Mouse (Mus musculus): ENCODE measurements at regions not wholly inside any gene's neighbourhood (a gene's known extent, or its start where the extent isn't known, plus 50 kb on each side); places are given as distances from the start of the nearest gene placed in this dataset.

GRCm38 (mm10) chr3:60768996-60769395, 233.6 kb upstream of the P2ry1 start:
- H3K9me3 ChIP-seq (ENCODE audit: control insufficient read depth) = no peaks in the 10 kb centered on the region
- H3K36me3 ChIP-seq (ENCODE audit: control insufficient read depth, insufficient read depth) = no peaks in the 10 kb centered on the region
- H3K4me2 ChIP-seq (replicated peaks; ENCODE audit: low read depth) = no peak overlapping the region
- TF ChIP-seq CTCF (IDR thresholded peaks at IDR 0.05; ENCODE audit: low read depth) = no peak
- H3K9ac ChIP-seq (ENCODE audit: low read depth, low read length) = no peak overlapping the region
- ATAC-seq = no peak
- no peak overlapping the region for H3K4me3 ChIP-seq (ENCODE audit: low read depth, low read length)
- H3K27ac ChIP-seq (ENCODE audit: low read depth, low read length) = no peak overlapping the region
- no peaks in the 10 kb centered on the region for H3K4me1 ChIP-seq (replicated peaks; ENCODE audit: control insufficient read depth, insufficient read depth, low read length)
- no peaks in the 10 kb centered on the region for H3K27me3 ChIP-seq (replicated peaks; ENCODE audit: control insufficient read depth, insufficient read depth, low read length)

GRCm38 (mm10) chr3:60771866-60772265, 230.7 kb upstream of the P2ry1 start:
- Histone ChIP-seq H3K4me2 (replicated peaks; ENCODE audit: low read depth) (no peak overlapping the region), H3K27me3 (replicated peaks; ENCODE audit: control insufficient read depth, insufficient read depth, low read length) (no peaks in the 10 kb centered on the region), H3K4me1 (replicated peaks; ENCODE audit: control insufficient read depth, insufficient read depth, low read length) (no peaks in the 10 kb centered on the region), H3K4me3 (ENCODE audit: low read depth, low read length) (no peak overlapping the region), H3K36me3 (ENCODE audit: control insufficient read depth, insufficient read depth) (no peaks in the 10 kb centered on the region), H3K27ac (ENCODE audit: low read depth, low read length) (no peak overlapping the region), H3K9ac (ENCODE audit: low read depth, low read length) (no peak overlapping the region), H3K9me3 (ENCODE audit: control insufficient read depth) (no peaks in the 10 kb centered on the region)
- 74% methylated on average over 4 of the region's 4 CpGs for WGBS
- ATAC-seq = no peak
- TF ChIP-seq CTCF (IDR thresholded peaks at IDR 0.05; ENCODE audit: low read depth) = no peak

GRCm38 (mm10) chr3:60773383-60773782, 229.2 kb upstream of the P2ry1 start:
- Histone ChIP-seq H3K9me3 (ENCODE audit: control insufficient read depth) (no peaks in the 10 kb centered on the region), H3K4me1 (replicated peaks; ENCODE audit: control insufficient read depth, insufficient read depth, low read length) (no peaks in the 10 kb centered on the region), H3K36me3 (ENCODE audit: control insufficient read depth, insufficient read depth) (no peaks in the 10 kb centered on the region), H3K27ac (ENCODE audit: low read depth, low read length) (no peak overlapping the region), H3K4me2 (replicated peaks; ENCODE audit: low read depth) (no peak overlapping the region), H3K27me3 (replicated peaks; ENCODE audit: control insufficient read depth, insufficient read depth, low read length) (no peaks in the 10 kb centered on the region), H3K4me3 (ENCODE audit: low read depth, low read length) (no peak overlapping the region), H3K9ac (ENCODE audit: low read depth, low read length) (no peak overlapping the region)
- TF ChIP-seq CTCF (IDR thresholded peaks at IDR 0.05; ENCODE audit: low read depth) = no peak
- WGBS = 50% methylated on average over 3 of the region's 3 CpGs
- no peak for ATAC-seq

- Histone ChIP-seq H3K9ac (ENCODE audit: low read depth, low read length) (no peak overlapping the region), H3K27ac (ENCODE audit: low read depth, low read length) (no peak overlapping the region), H3K9me3 (ENCODE audit: control insufficient read depth) (no peaks in the 10 kb centered on the region), H3K36me3 (ENCODE audit: control insufficient read depth, insufficient read depth) (no peaks in the 10 kb centered on the region), H3K4me3 (ENCODE audit: low read depth, low read length) (no peak overlapping the region), H3K4me1 (replicated peaks; ENCODE audit: control insufficient read depth, insufficient read depth, low read length) (no peaks in the 10 kb centered on the region), H3K4me2 (replicated peaks; ENCODE audit: low read depth) (no peak overlapping the region), H3K27me3 (replicated peaks; ENCODE audit: control insufficient read depth, insufficient read depth, low read length) (no peaks in the 10 kb centered on the region)
- TF ChIP-seq CTCF (IDR thresholded peaks at IDR 0.05; ENCODE audit: low read depth) = 0 out of 2 replicates have a peak, but pooled peaks have one; percentile 9
- ATAC-seq = peak; percentile 33; the same call in 1 of the 2 replicates
- WGBS = 53% methylated on average over 9 of the region's 9 CpGs
Measured at GRCm38 (mm10) chr3:60785137-60785875, 217.3 kb upstream of the P2ry1 start.

GRCm38 (mm10) chr3:60787989-60788388, 214.6 kb upstream of the P2ry1 start:
- H3K9me3 ChIP-seq (ENCODE audit: control insufficient read depth) = no peaks in the 10 kb centered on the region
- no peak overlapping the region for H3K9ac ChIP-seq (ENCODE audit: low read depth, low read length)
- no peak for ATAC-seq
- no peak overlapping the region for H3K4me3 ChIP-seq (ENCODE audit: low read depth, low read length)
- H3K4me1 ChIP-seq (replicated peaks; ENCODE audit: control insufficient read depth, insufficient read depth, low read length) = no peaks in the 10 kb centered on the region
- H3K27ac ChIP-seq (ENCODE audit: low read depth, low read length) = no peak overlapping the region
- H3K27me3 ChIP-seq (replicated peaks; ENCODE audit: control insufficient read depth, insufficient read depth, low read length) = no peaks in the 10 kb centered on the region
- no peaks in the 10 kb centered on the region for H3K36me3 ChIP-seq (ENCODE audit: control insufficient read depth, insufficient read depth)
- no peak overlapping the region for H3K4me2 ChIP-seq (replicated peaks; ENCODE audit: low read depth)
- 81% methylated on average over 8 of the region's 8 CpGs for WGBS
- no peak for TF ChIP-seq CTCF (IDR thresholded peaks at IDR 0.05; ENCODE audit: low read depth)

GRCm38 (mm10) chr3:60789441-60789840, 213.2 kb upstream of the P2ry1 start:
- Histone ChIP-seq H3K4me3 (ENCODE audit: low read depth, low read length) (no peak overlapping the region), H3K4me2 (replicated peaks; ENCODE audit: low read depth) (no peak overlapping the region), H3K27me3 (replicated peaks; ENCODE audit: control insufficient read depth, insufficient read depth, low read length) (no peaks in the 10 kb centered on the region), H3K27ac (ENCODE audit: low read depth, low read length) (no peak overlapping the region), H3K9ac (ENCODE audit: low read depth, low read length) (no peak overlapping the region), H3K36me3 (ENCODE audit: control insufficient read depth, insufficient read depth) (no peaks in the 10 kb centered on the region), H3K9me3 (ENCODE audit: control insufficient read depth) (no peaks in the 10 kb centered on the region), H3K4me1 (replicated peaks; ENCODE audit: control insufficient read depth, insufficient read depth, low read length) (no peaks in the 10 kb centered on the region)
- TF ChIP-seq CTCF (IDR thresholded peaks at IDR 0.05; ENCODE audit: low read depth) = no peak
- WGBS = 79% methylated on average over 4 of the region's 4 CpGs
- no peak for ATAC-seq

All from intestine, postnatal 0 days (tissue).